Mouse (Mus musculus): ENCODE results near the gene Dlx3. TPM values are rescaled to one million over a fixed set of nuclear protein-coding genes. Genes with fewer than 3 reads are reported as not detected.

Dlx3 gene
- polyA plus RNA-seq, 2 experiments, result 8.3 to 14.3 TPM

DNA sequence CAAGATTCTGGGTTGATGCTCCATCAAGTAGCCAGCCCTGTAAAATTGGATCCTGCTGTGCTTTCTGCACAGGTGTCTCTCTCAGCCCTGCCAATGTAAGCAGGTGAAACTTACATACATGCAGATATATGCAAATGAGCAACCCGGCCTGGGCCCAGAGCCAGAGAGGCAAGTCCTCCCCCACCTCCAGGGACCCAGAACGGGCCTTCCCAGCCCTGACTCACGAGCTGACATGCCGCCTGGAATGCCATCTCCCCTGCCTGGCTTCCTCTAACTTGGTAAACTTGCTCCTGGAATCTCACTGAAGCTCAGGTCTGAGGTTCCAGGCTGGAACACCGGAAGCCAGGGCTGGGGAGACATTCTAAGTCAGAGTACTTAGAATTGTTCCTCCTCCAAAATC is 33.2 kb downstream of the Dlx3 start:
- Histone ChIP-seq H3K27ac (replicated peaks; ENCODE audit: low read depth, low read length) (no peak overlapping the region), H3K36me3 (ENCODE audit: control insufficient read depth, insufficient read depth, low read length) (no peaks in the 10 kb centered on the region), H3K4me3 (replicated peaks; ENCODE audit: low read length) (no peak overlapping the region), H3K9ac (ENCODE audit: low read depth, low read length, severe bottlenecking) (no peak overlapping the region), H3K27me3 (ENCODE audit: control insufficient read depth, insufficient read depth, low read length) (peaks cover 49% of the 10 kb centered on the region), H3K9me3 (ENCODE audit: control insufficient read depth, low read length) (no peaks in the 10 kb centered on the region), H3K4me1 (ENCODE audit: control insufficient read depth, insufficient read depth, low read length) (peaks cover 11% of the 10 kb centered on the region; the same call in 1 of the 2 replicates), H3K4me2 (replicated peaks; ENCODE audit: low read depth, low read length, severe bottlenecking) (no peak overlapping the region)
- WGBS, result 33% methylated on average over 5 of the region's 5 CpGs
- ATAC-seq (ENCODE audit: low FRiP score, low read depth) (no peak), DNase-seq (ENCODE audit: low spot score) (no peak)
- no peak for TF ChIP-seq POLR2A (IDR thresholded peaks at IDR 0.05; ENCODE audit: borderline replicate concordance, extremely low read depth, insufficient read depth, insufficient read length)

DNA sequence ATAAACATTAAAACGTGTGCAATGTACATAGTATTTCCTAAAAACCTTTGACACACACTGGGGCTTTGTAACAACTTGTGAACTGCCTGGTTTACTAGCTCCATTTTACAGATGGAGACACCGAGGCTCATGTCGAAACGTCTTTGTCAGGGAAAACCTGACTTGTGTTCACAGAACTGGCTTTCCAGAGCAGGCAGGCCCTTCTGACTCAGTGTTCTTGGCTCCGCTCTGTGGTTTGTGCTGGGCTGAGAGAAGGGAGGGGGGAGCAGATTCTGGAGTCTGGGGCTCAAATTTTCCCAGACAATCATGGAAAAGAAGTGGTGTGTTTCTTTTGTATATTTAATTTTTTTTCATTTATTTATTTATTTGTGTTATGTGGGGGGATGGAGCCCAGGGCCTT is 33.8 kb downstream of the Dlx3 start:
- DNase-seq (ENCODE audit: low spot score), result no peak
- 78% methylated on average over 5 of the region's 5 CpGs for WGBS

DNA sequence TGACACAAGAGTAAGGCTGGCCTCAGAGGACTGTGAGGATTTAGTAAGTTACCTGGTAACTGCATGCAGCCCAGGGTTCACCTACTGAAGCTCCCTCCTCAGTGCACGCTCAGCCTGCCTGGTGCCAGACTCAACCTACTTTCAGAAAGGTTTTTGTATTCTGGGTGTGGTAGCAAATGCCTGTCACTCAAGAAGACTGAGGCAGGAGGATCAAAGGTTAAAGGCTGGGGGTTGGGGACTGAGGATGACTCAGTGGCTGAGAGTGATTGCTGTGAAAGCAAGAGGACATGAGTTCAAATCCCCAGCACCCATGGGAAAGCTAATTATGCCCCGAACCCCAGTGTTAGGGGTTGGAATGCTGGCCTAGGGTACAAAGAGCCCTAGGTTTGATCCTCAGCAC is 35.6 kb downstream of the Dlx3 start:
- H3K27ac ChIP-seq (replicated peaks; ENCODE audit: low read depth, low read length), result no peak overlapping the region
- H3K9ac ChIP-seq (ENCODE audit: low read depth, low read length, severe bottlenecking), result no peak overlapping the region
- no peaks in the 10 kb centered on the region for H3K36me3 ChIP-seq (ENCODE audit: control insufficient read depth, insufficient read depth, low read length)
- H3K9me3 ChIP-seq (ENCODE audit: control insufficient read depth, low read length), result no peaks in the 10 kb centered on the region
- WGBS, result 77% methylated on average over 2 of the region's 2 CpGs
- H3K27me3 ChIP-seq (ENCODE audit: control insufficient read depth, insufficient read depth, low read length), result peaks cover 27% of the 10 kb centered on the region
- no peak overlapping the region for H3K4me2 ChIP-seq (replicated peaks; ENCODE audit: low read depth, low read length, severe bottlenecking)
- no peak for TF ChIP-seq POLR2A (IDR thresholded peaks at IDR 0.05; ENCODE audit: borderline replicate concordance, extremely low read depth, insufficient read depth, insufficient read length)
- ATAC-seq (ENCODE audit: low FRiP score, low read depth) (no peak), DNase-seq (ENCODE audit: low spot score) (no peak)
- peaks cover 3% of the 10 kb centered on the region; the same call in 1 of the 2 replicates for H3K4me1 ChIP-seq (ENCODE audit: control insufficient read depth, insufficient read depth, low read length)
- H3K4me3 ChIP-seq (replicated peaks; ENCODE audit: low read length), result no peak overlapping the region

More for the DNA sequence above, 33.8 kb downstream of the Dlx3 start:
- peaks cover 43% of the 10 kb centered on the region for H3K27me3 ChIP-seq (ENCODE audit: control insufficient read depth, insufficient read depth, low read length)
- TF ChIP-seq POLR2A (IDR thresholded peaks at IDR 0.05; ENCODE audit: borderline replicate concordance, extremely low read depth, insufficient read depth, insufficient read length), result no peak
- ATAC-seq (ENCODE audit: low FRiP score, low read depth), result no peak
- no peak overlapping the region for H3K27ac ChIP-seq (replicated peaks; ENCODE audit: low read depth, low read length)
- H3K9ac ChIP-seq (ENCODE audit: low read depth, low read length, severe bottlenecking), result no peak overlapping the region
- no peaks in the 10 kb centered on the region for H3K9me3 ChIP-seq (ENCODE audit: control insufficient read depth, low read length)
- H3K4me1 ChIP-seq (ENCODE audit: control insufficient read depth, insufficient read depth, low read length), result peaks cover 11% of the 10 kb centered on the region; the same call in 1 of the 2 replicates
- no peak overlapping the region for H3K4me2 ChIP-seq (replicated peaks; ENCODE audit: low read depth, low read length, severe bottlenecking)
- H3K36me3 ChIP-seq (ENCODE audit: control insufficient read depth, insufficient read depth, low read length), result no peaks in the 10 kb centered on the region
- no peak overlapping the region for H3K4me3 ChIP-seq (replicated peaks; ENCODE audit: low read length)

DNA sequence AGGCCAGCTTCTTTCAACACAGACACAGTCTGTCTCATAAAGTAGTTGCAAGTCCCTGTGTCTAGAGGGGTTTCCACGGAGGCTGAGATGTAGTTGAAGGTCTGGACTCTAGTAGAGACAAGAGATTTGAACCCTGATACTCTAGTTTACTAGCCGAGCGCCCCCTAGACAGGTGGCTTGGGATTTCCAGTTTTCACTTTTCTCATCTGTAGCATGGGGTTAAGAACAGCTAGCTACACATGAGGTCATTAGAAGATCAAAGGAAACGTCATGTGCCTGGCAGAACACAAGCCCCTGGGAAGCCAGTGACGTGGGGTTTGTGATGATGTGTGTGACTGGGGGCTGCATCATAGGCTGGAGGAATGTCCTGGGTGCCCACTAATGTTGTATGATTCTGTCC is 37.4 kb downstream of the Dlx3 start:
- Histone ChIP-seq H3K9me3 (ENCODE audit: control insufficient read depth, low read length) (no peaks in the 10 kb centered on the region), H3K27ac (replicated peaks; ENCODE audit: low read depth, low read length) (no peak overlapping the region), H3K4me3 (replicated peaks; ENCODE audit: low read length) (no peak overlapping the region), H3K9ac (ENCODE audit: low read depth, low read length, severe bottlenecking) (no peak overlapping the region), H3K4me2 (replicated peaks; ENCODE audit: low read depth, low read length, severe bottlenecking) (no peak overlapping the region), H3K36me3 (ENCODE audit: control insufficient read depth, insufficient read depth, low read length) (no peaks in the 10 kb centered on the region), H3K27me3 (ENCODE audit: control insufficient read depth, insufficient read depth, low read length) (peaks cover 9% of the 10 kb centered on the region; the same call in 1 of the 2 replicates), H3K4me1 (ENCODE audit: control insufficient read depth, insufficient read depth, low read length) (no peaks in the 10 kb centered on the region)
- 38% methylated on average over 5 of the region's 5 CpGs for WGBS
- no peak for DNase-seq (ENCODE audit: low spot score)
- ATAC-seq (ENCODE audit: low FRiP score, low read depth), result no peak
- no peak for TF ChIP-seq POLR2A (IDR thresholded peaks at IDR 0.05; ENCODE audit: borderline replicate concordance, extremely low read depth, insufficient read depth, insufficient read length)

DNA sequence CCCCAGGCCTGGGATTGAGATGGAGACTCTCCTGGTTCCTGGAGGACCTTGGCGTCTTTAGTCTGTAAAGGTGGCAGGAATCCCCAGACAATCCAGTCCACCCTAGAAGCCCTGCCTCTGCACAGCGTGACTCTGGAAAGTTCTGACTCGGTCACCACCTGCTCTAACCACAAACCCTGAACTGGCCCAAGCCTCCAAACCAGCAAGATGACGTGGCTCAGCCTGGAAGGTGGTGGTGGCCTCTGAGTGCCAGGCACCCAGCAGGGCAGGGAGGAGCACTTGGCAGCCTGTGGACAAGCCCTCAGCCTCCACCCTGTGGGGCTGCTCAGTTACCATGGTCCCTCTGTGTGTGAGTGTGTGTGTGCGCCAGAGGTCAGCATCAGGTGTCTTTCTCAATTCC is 38.0 kb downstream of the Dlx3 start:
- Histone ChIP-seq H3K36me3 (ENCODE audit: control insufficient read depth, insufficient read depth, low read length) (no peaks in the 10 kb centered on the region), H3K4me1 (ENCODE audit: control insufficient read depth, insufficient read depth, low read length) (no peaks in the 10 kb centered on the region), H3K27ac (replicated peaks; ENCODE audit: low read depth, low read length) (no peak overlapping the region), H3K4me2 (replicated peaks; ENCODE audit: low read depth, low read length, severe bottlenecking) (no peak overlapping the region), H3K9me3 (ENCODE audit: control insufficient read depth, low read length) (no peaks in the 10 kb centered on the region), H3K9ac (ENCODE audit: low read depth, low read length, severe bottlenecking) (no peak overlapping the region), H3K4me3 (replicated peaks; ENCODE audit: low read length) (no peak overlapping the region), H3K27me3 (ENCODE audit: control insufficient read depth, insufficient read depth, low read length) (peaks cover 3% of the 10 kb centered on the region; the same call in 1 of the 2 replicates)
- DNase-seq (ENCODE audit: low spot score) (no peak), ATAC-seq (ENCODE audit: low FRiP score, low read depth) (no peak)
- 72% methylated on average over 5 of the region's 5 CpGs for WGBS
- no peak for TF ChIP-seq POLR2A (IDR thresholded peaks at IDR 0.05; ENCODE audit: borderline replicate concordance, extremely low read depth, insufficient read depth, insufficient read length)

Data from limb, embryonic 14.5 days (tissue).